9 mouse cellular contexts compared by ENCODE assay signal in genomic region chr11:116102472-116102871, GRCm38 (mm10). TPM values are rescaled to one million over a fixed set of nuclear protein-coding genes. Genes with fewer than 3 reads are reported as not detected.
DNase-seq lines count a peak whose midpoint lies in the region; ATAC-seq and TF ChIP-seq lines count a peak whose summit lies in the region.
"Had no signal": no experiment of that assay in that cellular context is flagged by ENCODE, and none has a peak within 500 bp of the region (broad histone marks: within the 10 kb centered on the region; RNA-seq: fewer than 3 reads in every experiment).

No protein-coding gene starts in this region.

- H3K9me3 ChIP-seq in MEL (replicated peaks; ENCODE audit: insufficient read depth, low read length), result no peaks in the 10 kb centered on the region
- no peaks in the 10 kb centered on the region for H3K9me3 ChIP-seq in liver, embryonic 16.5 days (replicated peaks; ENCODE audit: control insufficient read depth, low read length)

- H3K27ac ChIP-seq in heart, adult 2 months, result peak overlapping the region; percentile 97
- no peak overlapping the region for H3K27ac ChIP-seq in MEL (ENCODE audit: control insufficient read depth, low read depth, low read length)
- H3K27ac ChIP-seq in liver, embryonic 16.5 days (ENCODE audit: low read length), result peak overlapping the region; percentile 75

- no peak for TF ChIP-seq POLR2A in heart, adult 2 months (IDR thresholded peaks at IDR 0.05; ENCODE audit: insufficient read depth, low read depth, low read length)
- no peak for TF ChIP-seq POLR2A in MEL (IDR thresholded peaks at IDR 0.05; ENCODE audit: control insufficient read depth in 1 of 2, insufficient read depth in 1 of 2, low read depth in 1 of 2, low read length in 2 of 2, poor library complexity in 1 of 2)

- intact Hi-C loops in heart, adult 2 months (cut with DNase I), result no loop called here
- intact Hi-C loops in heart, postnatal 10 days (cut with DNase I), result no loop called here

- H3K79me2 ChIP-seq in heart, adult 2 months (replicated peaks; ENCODE audit: control insufficient read depth, insufficient read depth, low read length), result no peaks in the 10 kb centered on the region
- no peaks in the 10 kb centered on the region for H3K79me2 ChIP-seq in MEL (ENCODE audit: control insufficient read depth, insufficient read depth, low read length, poor library complexity)

- no peak overlapping the region for H3K4me3 ChIP-seq in heart, adult 2 months
- no peak overlapping the region for H3K4me3 ChIP-seq in MEL (ENCODE audit: control insufficient read depth in 1 of 2, insufficient read depth in 1 of 2, low read depth in 2 of 2, low read length in 2 of 2)
- H3K4me3 ChIP-seq in liver, embryonic 16.5 days (ENCODE audit: low read depth, low read length), result no peak overlapping the region

- H3K9ac ChIP-seq in heart, adult 2 months (ENCODE audit: low read depth, low read length), result peak overlapping the region; percentile 23; the same call in 1 of the 2 replicates
- no peak overlapping the region for H3K9ac ChIP-seq in MEL (ENCODE audit: control insufficient read depth, low read depth, low read length, poor library complexity, severe bottlenecking)
- no peak overlapping the region; the same call in 1 of the 2 replicates for H3K9ac ChIP-seq in liver, embryonic 16.5 days (ENCODE audit: low read depth, low read length)

- peaks cover 27% of the 10 kb centered on the region for H3K36me3 ChIP-seq in heart, adult 2 months (ENCODE audit: control insufficient read depth, insufficient read depth, low read length)
- peaks cover 0 to 24% of the 10 kb centered on the region in 2 experiments; a peak in 2 of 4 replicates for H3K36me3 ChIP-seq in MEL (ENCODE audit: control insufficient read depth in 1 of 2, insufficient read depth in 2 of 2, low read length in 2 of 2)
- no peaks in the 10 kb centered on the region for H3K36me3 ChIP-seq in liver, embryonic 16.5 days (ENCODE audit: control insufficient read depth, insufficient read depth)

- TF ChIP-seq CTCF in heart, adult 2 months (IDR thresholded peaks at IDR 0.05), result no peak
- TF ChIP-seq CTCF in MEL (IDR thresholded peaks at IDR 0.05 in 2 of 3, conservative IDR thresholded peaks at IDR 0.05 in 1 of 3; ENCODE audit: control insufficient read depth in 1 of 3, insufficient read depth in 1 of 3, low read depth in 2 of 3, low read length in 3 of 3, poor library complexity in 1 of 3, severe bottlenecking in 1 of 3), result no peak

- ATAC-seq in liver, embryonic 16.5 days (ENCODE audit: low read depth), result no peak
- ATAC-seq in activated CD4-positive, CD25-positive, alpha-beta regulatory T cell, adult 4 months, result no peak

- TF ChIP-seq EP300 in heart, adult 2 months (IDR thresholded peaks at IDR 0.05; ENCODE audit: insufficient read depth, low read depth, low read length), result no peak
- TF ChIP-seq EP300 in MEL (IDR thresholded peaks at IDR 0.05; ENCODE audit: low read depth in 1 of 2, low read length in 2 of 2), result no peak

- peaks cover 52% of the 10 kb centered on the region for H3K4me1 ChIP-seq in heart, adult 2 months (ENCODE audit: control insufficient read depth, insufficient read depth, low read length)
- H3K4me1 ChIP-seq in MEL (ENCODE audit: control insufficient read depth in 1 of 2, insufficient read depth in 2 of 2, low read length in 2 of 2), result peaks cover 11 to 29% of the 10 kb centered on the region in 2 experiments
- peaks cover 62% of the 10 kb centered on the region for H3K4me1 ChIP-seq in liver, embryonic 16.5 days (ENCODE audit: control insufficient read depth, low read depth, low read length)

- no peaks in the 10 kb centered on the region for H3K27me3 ChIP-seq in heart, adult 2 months (ENCODE audit: control insufficient read depth, insufficient read depth, low read length)
- no peaks in the 10 kb centered on the region for H3K27me3 ChIP-seq in MEL (ENCODE audit: control insufficient read depth in 1 of 2, insufficient read depth in 2 of 2, low read length in 2 of 2)
- peaks cover 4% of the 10 kb centered on the region for H3K27me3 ChIP-seq in liver, embryonic 16.5 days (ENCODE audit: control insufficient read depth, insufficient read depth, low read depth, low read length)

- DNase-seq in heart, adult 2 months, result no peak
- no peak for DNase-seq in heart, adult 11 months
- DNase-seq in MEL (ENCODE audit: low read depth, low spot score), result no peak
- DNase-seq in heart, postnatal 10 days, result peak; percentile 56 to 62
- no peak for DNase-seq in c-Kit-positive CD71-positive TER-119-positive erythroid progenitor cells, embryonic 14.5 days (ENCODE audit: low spot score)
- no peak for DNase-seq in right cerebral cortex, postnatal 10 days (ENCODE audit: low spot score in 2 of 2)
- DNase-seq: right cerebral cortex, adult 18-20 months had no signal

- WGBS in heart, adult 2 months, result 29% methylated on average over 3 of the region's 4 CpGs
- WGBS in liver, embryonic 16.5 days (ENCODE audit: insufficient replicate concordance), result 40% methylated on average over 3 of the region's 4 CpGs

- no peak overlapping the region for H3K4me2 ChIP-seq in liver, embryonic 16.5 days (ENCODE audit: low read depth, low read length)

- no peak for TF ChIP-seq RAD21 in MEL (IDR thresholded peaks at IDR 0.05; ENCODE audit: low read depth, low read length)

TF ChIP-seq in MEL, 35 proteins besides CTCF, POLR2A, EP300 and RAD21:
- peak; percentile 85 for TF ChIP-seq ZNF384 (IDR thresholded peaks at IDR 0.05; ENCODE audit: low read depth, low read length)
- TF ChIP-seq GATA1 (IDR thresholded peaks at IDR 0.05; ENCODE audit: low read depth, low read length), result no peak

RNA-seq across cellular contexts. Expression of gene Wbp2, which starts 15.7 kb away (rescaled TPM):
- 100 to 1,000 TPM in 1 of 2 experiments, 10 to 100 TPM in 1; 91.0 to 108 TPM for total RNA-seq in heart, adult 2 months (2021)
- 151 and 176 TPM in 2 replicates for polyA plus RNA-seq in heart, adult 2 months (2012; rRNA removed)
- total RNA-seq in MEL (2012; rRNA removed), result 16.5 and 19.4 TPM in 2 replicates
- 10 to 100 TPM in 1 of 2 experiments, not detected in 1; 75.8 TPM for polyA plus RNA-seq in MEL (2012; ENCODE audit: insufficient read depth in 1 of 2, insufficient read length in 2 of 2, low read depth in 1 of 2, low replicate concordance in 2 of 2, missing spikeins in 1 of 2)
- 10 to 100 TPM; 96.6 to 99.5 TPM for total RNA-seq in heart, postnatal 10 days (2021)
- polyA plus RNA-seq in liver, embryonic 16.5 days (2015; fragmentation: Nextera tagmentation; extraction: Ambion mirVana), result 85.2 and 110 TPM in 2 replicates
- 100 to 1,000 TPM in 1 of 2 experiments, 10 to 100 TPM in 1; 85.4 to 142 TPM for polyA plus RNA-seq in activated CD4-positive, CD25-positive, alpha-beta regulatory T cell, adult 4 months (2017; shearing (Covaris generic))

RNA-seq across cellular contexts. Expression of gene Trim47, which starts 24.5 kb away (rescaled TPM):
- 10 to 100 TPM; 23.1 to 28.2 TPM for total RNA-seq in heart, adult 2 months (2021)
- polyA plus RNA-seq in heart, adult 2 months (2012; rRNA removed), result 23.7 and 29.5 TPM in 2 replicates
- 3.6 and 6.7 TPM in 2 replicates for total RNA-seq in MEL (2012; rRNA removed)
- 1 to 10 TPM in 1 of 2 experiments, not detected in 1; 5.6 TPM for polyA plus RNA-seq in MEL (2012; ENCODE audit: insufficient read depth in 1 of 2, insufficient read length in 2 of 2, low read depth in 1 of 2, low replicate concordance in 2 of 2, missing spikeins in 1 of 2)
- total RNA-seq in heart, postnatal 10 days (2021), result 10 to 100 TPM; 43.3 to 49.7 TPM
- polyA plus RNA-seq in liver, embryonic 16.5 days (2015; fragmentation: Nextera tagmentation; extraction: Ambion mirVana), result 5.1 and 6.2 TPM in 2 replicates
- polyA plus RNA-seq in activated CD4-positive, CD25-positive, alpha-beta regulatory T cell, adult 4 months (2017; shearing (Covaris generic)), result not detected

RNA-seq across cellular contexts. Expression of gene Unc13d, which starts 24.7 kb away (rescaled TPM):
- 1 to 10 TPM in 1 of 2 experiments, under 1 TPM in 1; 0.55 to 1.5 TPM for total RNA-seq in heart, adult 2 months (2021)
- polyA plus RNA-seq in heart, adult 2 months (2012; rRNA removed), result 1.1 and 1.7 TPM in 2 replicates
- total RNA-seq in MEL (2012; rRNA removed), result 146 and 176 TPM in 2 replicates
- polyA plus RNA-seq in MEL (2012; ENCODE audit: insufficient read depth in 1 of 2, insufficient read length in 2 of 2, low read depth in 1 of 2, low replicate concordance in 2 of 2, missing spikeins in 1 of 2), result 100 to 1,000 TPM in 1 of 2 experiments, not detected in 1; 115 TPM
- 1 to 10 TPM in 1 of 2 experiments, under 1 TPM in 1; 0.52 to 1.0 TPM for total RNA-seq in heart, postnatal 10 days (2021)
- polyA plus RNA-seq in liver, embryonic 16.5 days (2015; fragmentation: Nextera tagmentation; extraction: Ambion mirVana), result 17.8 and 20.4 TPM in 2 replicates
- polyA plus RNA-seq in activated CD4-positive, CD25-positive, alpha-beta regulatory T cell, adult 4 months (2017; shearing (Covaris generic)), result 100 to 1,000 TPM in 1 of 2 experiments, 10 to 100 TPM in 1; 68.6 to 116 TPM

RNA-seq across cellular contexts. Expression of gene Trim65, which starts 28.5 kb away (rescaled TPM):
- 1 to 10 TPM; 6.1 to 8.6 TPM for total RNA-seq in heart, adult 2 months (2021)
- 8.8 and 10.8 TPM in 2 replicates for polyA plus RNA-seq in heart, adult 2 months (2012; rRNA removed)
- total RNA-seq in MEL (2012; rRNA removed), result 8.2 and 8.8 TPM in 2 replicates
- 10 to 100 TPM in 1 of 2 experiments, not detected in 1; 10.7 TPM for polyA plus RNA-seq in MEL (2012; ENCODE audit: insufficient read depth in 1 of 2, insufficient read length in 2 of 2, low read depth in 1 of 2, low replicate concordance in 2 of 2, missing spikeins in 1 of 2)
- total RNA-seq in heart, postnatal 10 days (2021), result 1 to 10 TPM; 5.4 to 6.3 TPM
- 1.2 and 1.5 TPM in 2 replicates for polyA plus RNA-seq in liver, embryonic 16.5 days (2015; fragmentation: Nextera tagmentation; extraction: Ambion mirVana)
- polyA plus RNA-seq in activated CD4-positive, CD25-positive, alpha-beta regulatory T cell, adult 4 months (2017; shearing (Covaris generic)), result 10 to 100 TPM; 10.7 to 11.9 TPM

RNA-seq across cellular contexts. Expression of gene Mrpl38, which starts 36.2 kb away (rescaled TPM):
- total RNA-seq in heart, adult 2 months (2021), result 10 to 100 TPM; 56.8 to 59.7 TPM
- polyA plus RNA-seq in heart, adult 2 months (2012; rRNA removed), result 42.1 and 55.5 TPM in 2 replicates
- 105 and 113 TPM in 2 replicates for total RNA-seq in MEL (2012; rRNA removed)
- 100 to 1,000 TPM in 1 of 2 experiments, not detected in 1; 157 TPM for polyA plus RNA-seq in MEL (2012; ENCODE audit: insufficient read depth in 1 of 2, insufficient read length in 2 of 2, low read depth in 1 of 2, low replicate concordance in 2 of 2, missing spikeins in 1 of 2)
- 10 to 100 TPM; 55.9 to 56.8 TPM for total RNA-seq in heart, postnatal 10 days (2021)
- polyA plus RNA-seq in liver, embryonic 16.5 days (2015; fragmentation: Nextera tagmentation; extraction: Ambion mirVana), result 44.4 and 44.7 TPM in 2 replicates
- 10 to 100 TPM; 17.9 to 25.8 TPM for polyA plus RNA-seq in activated CD4-positive, CD25-positive, alpha-beta regulatory T cell, adult 4 months (2017; shearing (Covaris generic))

Comparison
In these comparisons a context has a peak if more than half of its experiments do, and no peak if none do; other contexts are left out.
1. DNase-seq: peak in heart, postnatal 10 days (2 of 2); none in heart, adult 2 months (0 of 2), heart, adult 11 months (single experiment), MEL (single experiment), c-Kit-positive CD71-positive TER-119-positive erythroid progenitor cells, embryonic 14.5 days (single experiment) and right cerebral cortex, postnatal 10 days (0 of 2).